Mouse (Mus musculus) C2C12 (cell line): ENCODE measurements at regions not wholly inside any gene's neighbourhood (a gene's known extent, or its start where the extent isn't known, plus 50 kb on each side); places are given as distances from the start of the nearest gene placed in this dataset.

Experiments
- H3K27me3 ChIP-seq: one replicate; pipeline ENCODE4 v1.6.1; 2011; ENCODE audit not compliant: control insufficient read depth, insufficient read depth, insufficient read length
- H3K36me3 ChIP-seq: one replicate; pipeline ENCODE4 v1.6.1; 2011; ENCODE audit not compliant: control insufficient read depth, insufficient read depth
- H3K4me3 ChIP-seq: one replicate; pipeline ENCODE4 v1.5.1; 2011; ENCODE audit warnings: mild to moderate bottlenecking, control low read depth; ENCODE audit not compliant: poor library complexity, insufficient read depth, severe bottlenecking
- H3K79me2 ChIP-seq: one replicate; pipeline ENCODE4 v1.6.1; 2011; ENCODE audit not compliant: control insufficient read depth, insufficient read depth
- H3K79me3 ChIP-seq: one replicate; pipeline ENCODE4 v1.6.1; 2011; ENCODE audit warnings: low read depth, control low read depth
- H3ac ChIP-seq: one replicate; pipeline ENCODE3; 2011; ENCODE audit warnings: low read depth; ENCODE audit not compliant: control insufficient read depth, insufficient read length
- CEBPB ChIP-seq: IDR thresholded peaks from one replicate; pipeline ENCODE4 v1.6.1; 2011; ENCODE audit warnings: low read depth, mild to moderate bottlenecking, control low read depth, moderate library complexity
- CTCF ChIP-seq: IDR thresholded peaks from one replicate; pipeline ENCODE4 v1.5.1; 2011; ENCODE audit not compliant: control insufficient read depth, insufficient read depth, insufficient read length
- FOSL1 ChIP-seq: IDR thresholded peaks from one replicate; pipeline ENCODE4 v1.8.0; 2011; ENCODE audit warnings: mild to moderate bottlenecking, low read length; ENCODE audit not compliant: poor library complexity, insufficient read depth, severe bottlenecking
- MAX ChIP-seq: IDR thresholded peaks from one replicate; pipeline ENCODE4 v1.6.1; 2011; ENCODE audit warnings: mild to moderate bottlenecking, control low read depth
- MYOD1 ChIP-seq: IDR thresholded peaks from one replicate; pipeline ENCODE4 v1.6.1; 2011; ENCODE audit warnings: low read depth; ENCODE audit not compliant: control insufficient read depth, insufficient read length
- MYOG ChIP-seq: IDR thresholded peaks from one replicate; pipeline ENCODE4 v1.6.1; 2011; ENCODE audit not compliant: control insufficient read depth, insufficient read length; ENCODE audit errors: extremely low read depth
- USF1 ChIP-seq: IDR thresholded peaks from one replicate; pipeline ENCODE4 v1.6.1; 2011; ENCODE audit warnings: low read depth, mild to moderate bottlenecking, control low read depth, moderate library complexity

GRCm38 (mm10) chr8:113066170-113066708 is 496.4 kb downstream of the Cntnap4 start:
- no peaks in the 10 kb centered on the region for H3K79me2 ChIP-seq
- H3K4me3 ChIP-seq = no peak overlapping the region
- H3K79me3 ChIP-seq = no peaks in the 10 kb centered on the region
- H3K27me3 ChIP-seq = no peaks in the 10 kb centered on the region
- H3ac ChIP-seq = no peak overlapping the region
- TF ChIP-seq MYOD1 (no peak), MYOG (no peak)
- H3K36me3 ChIP-seq = no peaks in the 10 kb centered on the region

GRCm38 (mm10) chr8:113083976-113084375 is 514.1 kb downstream of the Cntnap4 start:
- H3K36me3 ChIP-seq = no peaks in the 10 kb centered on the region
- no peaks in the 10 kb centered on the region for H3K27me3 ChIP-seq
- H3K79me2 ChIP-seq = no peaks in the 10 kb centered on the region
- TF ChIP-seq MAX (no peak), MYOD1 (no peak), USF1 (no peak), FOSL1 (no peak), CTCF (no peak), MYOG (no peak), CEBPB (no peak)
- no peaks in the 10 kb centered on the region for H3K79me3 ChIP-seq
- H3K4me3 ChIP-seq = no peak overlapping the region
- no peak overlapping the region for H3ac ChIP-seq

- Histone ChIP-seq H3K4me3 (no peak overlapping the region), H3K79me3 (no peaks in the 10 kb centered on the region), H3K36me3 (no peaks in the 10 kb centered on the region), H3K79me2 (no peaks in the 10 kb centered on the region), H3K27me3 (no peaks in the 10 kb centered on the region), H3ac (no peak overlapping the region)
- no peak for TF ChIP-seq FOSL1
- no peak for TF ChIP-seq MAX
- TF ChIP-seq USF1 = no peak
- TF ChIP-seq CTCF = no peak
- no peak for TF ChIP-seq MYOG
- TF ChIP-seq CEBPB = no peak
- TF ChIP-seq MYOD1 = no peak
These were observed 517.7 kb downstream of the Cntnap4 start for GRCm38 (mm10) chr8:113087586-113087985.

GRCm38 (mm10) chr8:113111665-113112064 is 523.7 kb upstream of the Mon1b start:
- H3ac ChIP-seq = no peak overlapping the region
- H3K27me3 ChIP-seq = no peaks in the 10 kb centered on the region
- TF ChIP-seq MYOD1 (no peak), FOSL1 (no peak)
- H3K36me3 ChIP-seq = no peaks in the 10 kb centered on the region
- no peaks in the 10 kb centered on the region for H3K79me2 ChIP-seq
- H3K4me3 ChIP-seq = no peak overlapping the region
- no peaks in the 10 kb centered on the region for H3K79me3 ChIP-seq

- H3ac ChIP-seq = no peak overlapping the region
These were observed 521.2 kb upstream of the Mon1b start for GRCm38 (mm10) chr8:113114165-113114700.

GRCm38 (mm10) chr8:113117241-113117640 is 518.1 kb upstream of the Mon1b start:
- H3K27me3 ChIP-seq = no peaks in the 10 kb centered on the region
- no peaks in the 10 kb centered on the region for H3K36me3 ChIP-seq
- H3K79me2 ChIP-seq = no peaks in the 10 kb centered on the region
- H3K79me3 ChIP-seq = no peaks in the 10 kb centered on the region
- no peak overlapping the region for H3ac ChIP-seq
- TF ChIP-seq MYOD1 (no peak), MAX (no peak), MYOG (no peak), FOSL1 (no peak), CTCF (no peak), CEBPB (no peak), USF1 (no peak)
- no peak overlapping the region for H3K4me3 ChIP-seq

More at GRCm38 (mm10) chr8:113114165-113114700, 521.2 kb upstream of the Mon1b start:
- H3K4me3 ChIP-seq = no peak overlapping the region
- H3K27me3 ChIP-seq = no peaks in the 10 kb centered on the region
- TF ChIP-seq USF1 = no peak
- TF ChIP-seq CEBPB = no peak
- no peak for TF ChIP-seq MAX
- no peak for TF ChIP-seq MYOD1
- no peak for TF ChIP-seq FOSL1
- TF ChIP-seq MYOG = no peak
- TF ChIP-seq CTCF = no peak
- H3K79me2 ChIP-seq = no peaks in the 10 kb centered on the region
- no peaks in the 10 kb centered on the region for H3K36me3 ChIP-seq
- no peaks in the 10 kb centered on the region for H3K79me3 ChIP-seq
